Mouse (Mus musculus) thymus, adult 2 months (tissue): ENCODE measurements at regions not wholly inside any gene's neighbourhood (a gene's known extent, or its start where the extent isn't known, plus 50 kb on each side); places are given as distances from the start of the nearest gene placed in this dataset.
"Not testable (repeated sequence)": the region's sequence is repeated elsewhere in the genome, so short reads cannot be mapped to it uniquely, and the experiment has no call there.

Experiments used
- CTCF ChIP-seq: fragments of 200-500 bp; IDR thresholded peaks from 2 replicates; pipeline ENCODE4 v1.5.1; 2012; ENCODE audit warnings: mild to moderate bottlenecking, control low read depth, low read length, moderate library complexity, borderline replicate concordance; ENCODE audit not compliant: control insufficient read depth, poor library complexity, insufficient read depth; ENCODE audit errors: extremely low read depth
- POLR2A ChIP-seq: fragments of 200-500 bp; IDR thresholded peaks from 2 replicates; pipeline ENCODE4 v1.6.1; 2012; ENCODE audit warnings: mild to moderate bottlenecking, low read length, control low read depth, moderate library complexity; ENCODE audit not compliant: control insufficient read depth, poor library complexity, insufficient read depth; ENCODE audit errors: extremely low read depth

GRCm38 (mm10) chr3:22010700-22010991, 65.8 kb upstream of the Tbl1xr1 start:
- not testable (repeated sequence) for TF ChIP-seq CTCF, POLR2A
